Mouse (Mus musculus): ENCODE measurements around the gene Rft1. TPM values are rescaled to one million over a fixed set of nuclear protein-coding genes. Genes with fewer than 3 reads are reported as not detected.
"Not testable (repeated sequence)": the region's sequence is repeated elsewhere in the genome, so short reads cannot be mapped to it uniquely, and the experiment has no call there.

Gene Rft1
- polyA plus RNA-seq, 1 experiment from 2014 or later = 14.7 TPM

DNA sequence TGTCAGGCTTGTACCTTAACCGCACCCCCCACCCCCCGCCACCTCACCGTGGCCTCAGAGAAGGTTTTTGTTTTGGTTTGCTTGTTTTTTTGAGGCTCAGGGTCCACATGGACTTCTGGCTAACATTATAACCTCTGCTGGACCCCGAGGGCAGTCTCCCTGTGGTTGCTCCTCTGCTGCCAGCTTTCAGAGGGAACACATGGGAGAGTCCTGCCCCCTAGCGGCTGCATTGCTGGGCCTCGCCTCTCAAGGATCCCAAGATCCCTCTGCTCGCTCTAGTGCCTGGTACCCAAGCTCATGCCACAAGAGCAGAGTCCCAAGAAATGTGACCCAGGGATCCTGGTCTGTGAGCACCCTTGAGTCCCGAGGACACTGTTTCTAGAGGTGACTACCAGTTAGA lies 45.5 kb downstream of the Rft1 start:
- no peak overlapping the region for H3K27ac ChIP-seq
- H3K36me3 ChIP-seq (replicated peaks) = no peaks in the 10 kb centered on the region
- DNase-seq (ENCODE audit: extremely low spot score, low spot score) = peak; percentile 73
- no peaks in the 10 kb centered on the region for H3K9me3 ChIP-seq
- no peaks in the 10 kb centered on the region for H3K27me3 ChIP-seq (ENCODE audit: poor library complexity, severe bottlenecking)
- WGBS = 36% methylated on average over 8 of the region's 8 CpGs
- H3K4me3 ChIP-seq = no peak overlapping the region
- H3K4me1 ChIP-seq = peaks cover 26% of the 10 kb centered on the region

DNA sequence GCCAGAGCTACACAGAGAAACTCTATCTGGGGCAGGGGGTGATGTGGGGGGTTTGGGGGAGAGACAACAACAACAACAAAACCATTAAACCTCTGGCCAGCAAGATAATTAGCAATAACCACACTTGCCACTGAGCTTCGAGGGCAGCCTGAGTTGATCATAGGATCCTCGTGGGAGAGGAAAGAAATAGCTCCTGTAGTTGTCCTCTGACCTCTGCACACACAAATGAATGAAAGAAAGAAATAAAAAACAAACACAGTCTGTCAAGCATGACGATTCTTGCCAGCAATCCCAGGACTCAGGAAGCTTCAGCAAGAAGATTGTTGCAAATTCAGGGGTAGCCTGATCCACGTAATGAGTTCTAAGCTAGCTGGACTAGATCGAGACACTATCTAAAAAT lies 48.4 kb downstream of the Rft1 start:
- Histone ChIP-seq H3K4me3 (no peak overlapping the region), H3K36me3 (replicated peaks) (no peaks in the 10 kb centered on the region), H3K27me3 (ENCODE audit: poor library complexity, severe bottlenecking) (no peaks in the 10 kb centered on the region), H3K9me3 (no peaks in the 10 kb centered on the region), H3K4me1 (peaks cover 20% of the 10 kb centered on the region), H3K27ac (no peak overlapping the region)
- WGBS = 67% methylated on average over 5 of the region's 5 CpGs
- DNase-seq (ENCODE audit: extremely low spot score, low spot score) = no peak

DNA sequence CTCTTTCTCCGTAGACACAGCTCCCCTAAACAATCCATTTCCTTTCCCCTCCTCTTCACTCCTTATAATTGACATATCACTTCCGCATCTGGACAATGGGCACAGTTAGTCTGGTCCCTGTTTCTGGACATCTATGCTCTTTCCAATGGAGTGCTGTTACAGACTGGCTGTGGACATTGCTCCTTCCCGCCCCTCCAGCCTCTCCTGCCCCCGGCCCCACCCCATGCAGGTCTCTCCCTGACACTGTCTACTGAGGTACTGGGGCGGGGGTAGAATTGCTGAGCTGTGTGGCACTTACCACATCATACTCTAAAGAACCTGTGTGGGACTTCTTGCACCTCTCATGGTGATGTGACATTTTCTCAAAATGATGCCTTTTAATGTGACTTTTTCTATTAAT lies 48.9 kb downstream of the Rft1 start:
- Histone ChIP-seq H3K4me1 (peaks cover 15% of the 10 kb centered on the region), H3K27ac (no peak overlapping the region), H3K36me3 (replicated peaks) (no peaks in the 10 kb centered on the region), H3K27me3 (ENCODE audit: poor library complexity, severe bottlenecking) (no peaks in the 10 kb centered on the region), H3K4me3 (no peak overlapping the region), H3K9me3 (no peaks in the 10 kb centered on the region)
- WGBS = 91% methylated on average over 5 of the region's 5 CpGs
- DNase-seq (ENCODE audit: extremely low spot score, low spot score) = no peak

DNA sequence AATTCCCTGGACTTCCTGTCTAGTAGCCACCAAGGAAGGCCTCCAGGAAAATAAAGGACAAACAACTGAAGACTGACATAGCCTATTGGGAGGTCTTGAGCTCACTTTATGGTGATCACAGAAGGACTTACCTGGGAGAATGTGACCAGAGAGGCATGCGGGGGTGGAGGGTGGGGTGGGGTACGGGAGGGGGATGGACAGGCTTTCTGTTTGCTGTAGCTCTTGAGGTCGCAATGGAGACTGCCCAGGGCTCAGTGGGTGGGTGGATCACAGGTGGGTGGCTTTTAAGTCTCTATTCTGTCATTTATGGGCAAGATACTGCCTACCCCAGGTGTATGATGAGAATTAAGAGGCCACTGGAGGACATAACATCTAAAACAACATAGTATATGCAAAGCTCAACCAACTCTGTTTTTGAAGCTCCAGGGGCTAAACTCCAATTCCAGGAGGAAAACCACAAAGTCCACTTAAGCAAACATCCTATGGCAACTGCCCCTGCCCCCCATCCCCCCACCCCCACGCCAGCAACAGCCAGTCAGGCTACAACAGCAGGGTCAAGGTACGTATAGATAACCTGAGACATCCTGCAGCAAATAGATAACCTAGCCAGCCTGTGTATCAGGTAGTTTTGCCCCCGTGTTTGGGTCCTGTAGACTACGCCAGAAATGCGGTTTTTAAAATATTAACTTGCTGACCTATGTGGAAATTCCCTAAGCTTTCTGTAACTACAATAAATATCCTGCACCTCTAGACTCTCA lies 50.1 kb downstream of the Rft1 start:
- DNase-seq (ENCODE audit: extremely low spot score, low spot score) = no peak
- no peaks in the 10 kb centered on the region for H3K27me3 ChIP-seq (ENCODE audit: poor library complexity, severe bottlenecking)
- 84% methylated on average over 8 of the region's 8 CpGs for WGBS
- no peak overlapping the region for H3K4me3 ChIP-seq
- H3K9me3 ChIP-seq = no peaks in the 10 kb centered on the region
- peaks cover 4% of the 10 kb centered on the region; the same call in 1 of the 2 replicates for H3K4me1 ChIP-seq
- no peaks in the 10 kb centered on the region for H3K36me3 ChIP-seq (replicated peaks)
- H3K27ac ChIP-seq = no peak overlapping the region

DNA sequence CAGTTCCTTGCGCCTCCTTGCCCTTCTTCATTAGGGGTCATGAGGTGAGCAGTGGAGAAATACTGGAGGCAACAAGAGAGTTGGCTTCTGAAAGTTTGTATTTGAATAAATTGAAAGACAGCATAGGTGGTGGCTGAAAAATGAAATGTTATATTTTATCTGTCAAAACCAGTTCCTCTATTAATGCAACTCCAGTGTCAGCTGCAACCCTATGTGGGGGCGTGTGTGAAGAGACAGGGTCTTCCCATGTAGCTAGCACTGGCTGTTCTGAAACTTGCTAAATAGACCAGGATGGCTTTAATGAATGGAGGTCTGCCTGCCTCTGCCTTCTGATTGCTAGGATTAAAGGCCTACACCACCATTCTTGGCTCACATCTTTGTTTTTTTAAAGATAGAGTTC lies 57.7 kb downstream of the Rft1 start:
- Histone ChIP-seq H3K9me3 (no peaks in the 10 kb centered on the region), H3K27me3 (ENCODE audit: poor library complexity, severe bottlenecking) (peaks cover 15% of the 10 kb centered on the region), H3K36me3 (replicated peaks) (no peaks in the 10 kb centered on the region), H3K4me3 (no peak overlapping the region), H3K27ac (no peak overlapping the region), H3K4me1 (peaks cover 17% of the 10 kb centered on the region)
- DNase-seq (ENCODE audit: extremely low spot score, low spot score) = no peak
- WGBS = 92% methylated on average over 2 of the region's 2 CpGs

DNA sequence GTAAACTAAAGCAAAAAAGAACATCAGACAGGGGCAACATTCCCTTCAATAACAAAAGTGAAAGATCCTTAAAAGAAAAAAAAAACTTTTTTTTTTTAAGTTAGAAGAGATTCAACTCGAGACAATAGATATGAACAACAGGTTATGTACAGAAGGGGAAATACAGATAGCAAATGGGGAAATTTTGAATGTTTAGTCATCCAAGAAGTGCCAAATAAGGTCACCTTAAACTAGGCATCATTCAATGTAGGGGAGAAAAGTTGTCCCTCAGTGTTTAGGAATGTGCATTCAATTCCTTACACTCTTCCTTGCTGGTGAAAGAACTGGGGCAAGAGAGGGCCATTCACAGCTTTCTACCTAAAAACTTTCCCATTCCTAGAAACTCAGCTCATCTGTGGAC lies 59.6 kb downstream of the Rft1 start:
- 85% methylated on average over 1 of the region's 1 CpGs for WGBS
- H3K27ac ChIP-seq = no peak overlapping the region
- H3K36me3 ChIP-seq (replicated peaks) = no peaks in the 10 kb centered on the region
- H3K4me1 ChIP-seq = peaks cover 28% of the 10 kb centered on the region
- no peaks in the 10 kb centered on the region for H3K9me3 ChIP-seq
- peaks cover 15% of the 10 kb centered on the region for H3K27me3 ChIP-seq (ENCODE audit: poor library complexity, severe bottlenecking)
- DNase-seq (ENCODE audit: extremely low spot score, low spot score) = no peak
- H3K4me3 ChIP-seq = no peak overlapping the region

DNA sequence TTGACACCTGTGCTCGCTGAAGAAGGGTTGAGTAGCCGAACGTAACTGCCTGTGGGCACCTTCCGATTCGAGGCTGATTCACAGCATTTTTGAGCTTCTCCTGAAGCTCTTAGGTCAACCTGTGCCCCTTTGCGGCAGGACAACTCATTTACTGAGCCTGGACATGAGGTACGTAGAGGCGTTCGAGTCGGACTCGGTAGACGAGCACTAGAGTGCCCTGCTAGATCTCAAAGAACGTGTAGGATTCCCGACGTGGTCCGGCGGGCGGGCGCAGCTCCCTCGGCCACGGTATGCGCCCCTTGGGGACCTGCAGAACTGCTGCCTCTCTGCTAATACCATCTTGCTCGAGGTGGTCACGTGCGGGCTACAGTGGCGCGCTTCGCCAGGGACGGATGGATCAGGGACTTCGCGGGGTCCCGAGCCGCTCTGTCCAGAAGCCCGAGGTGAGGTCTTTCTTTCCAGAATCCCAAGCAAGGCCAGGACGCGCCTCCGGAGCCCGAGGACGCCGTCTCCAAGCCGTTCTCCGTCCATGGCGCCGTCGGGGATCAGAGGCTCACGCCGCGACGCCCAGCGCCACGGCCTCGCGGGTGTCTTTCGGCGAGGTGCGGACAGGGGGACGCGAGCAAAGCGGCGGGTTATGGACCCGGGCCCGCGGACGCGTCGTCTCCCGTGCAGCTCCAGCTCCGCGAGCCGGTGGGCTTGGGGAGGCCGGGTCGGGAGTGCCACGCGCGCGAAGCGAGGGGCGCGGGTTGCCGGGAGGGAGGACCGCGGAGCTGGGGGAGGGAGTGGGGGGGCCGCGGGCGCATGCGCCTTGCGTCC lies 60.8 kb downstream of the Rft1 start, which contains the start of gene Sfmbt1:
Sfmbt1 (plus strand) TSS at position 51 of the 819 bp plus-strand sequence.
- peak; percentile 70 for DNase-seq (ENCODE audit: extremely low spot score, low spot score)
- H3K4me1 ChIP-seq = peaks cover 32% of the 10 kb centered on the region
- WGBS = 2% methylated on average over 74 of the region's 87 CpGs

DNA sequence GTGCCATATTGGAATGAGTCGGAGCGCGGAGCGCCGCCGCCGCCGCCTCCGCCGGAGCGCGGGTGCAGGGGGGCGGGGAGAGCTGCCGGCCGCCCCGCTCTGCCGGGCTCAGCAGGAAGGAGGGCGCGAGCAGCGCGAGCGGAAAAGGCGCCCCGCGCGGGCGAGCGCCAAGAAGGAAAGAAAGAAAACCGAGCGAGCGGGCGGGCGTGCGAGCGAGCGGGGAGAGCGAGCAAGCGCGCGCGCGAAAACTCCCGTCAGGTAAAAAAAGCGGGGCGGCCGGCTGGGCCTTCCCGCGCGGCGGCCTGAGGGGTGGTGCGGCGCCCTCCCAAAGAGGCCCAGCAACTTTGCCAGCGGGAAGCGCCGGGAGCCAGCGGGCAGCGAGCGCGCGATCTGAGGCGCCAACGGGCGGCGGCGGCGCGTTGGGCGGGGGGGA lies 61.5 kb downstream of the Rft1 start:
- WGBS = under 1% methylated on average over 67 of the region's 68 CpGs
- peaks cover 15% of the 10 kb centered on the region for H3K27me3 ChIP-seq (ENCODE audit: poor library complexity, severe bottlenecking)
- peaks cover 32% of the 10 kb centered on the region for H3K4me1 ChIP-seq
- no peaks in the 10 kb centered on the region for H3K36me3 ChIP-seq (replicated peaks)
- peak; percentile 81 for DNase-seq (ENCODE audit: extremely low spot score, low spot score)
- H3K27ac ChIP-seq = peak overlapping the region; percentile 97
- no peaks in the 10 kb centered on the region for H3K9me3 ChIP-seq
- peak overlapping the region; percentile 94 for H3K4me3 ChIP-seq

More for the DNA sequence above, 60.8 kb downstream of the Rft1 start, which contains the start of gene Sfmbt1:
- Histone ChIP-seq H3K4me3 (peak within 1 kb of the TSS; percentile 94), H3K27me3 (ENCODE audit: poor library complexity, severe bottlenecking) (peaks cover 15% of the 10 kb centered on the region), H3K27ac (peak within 1 kb of the TSS; percentile 97), H3K9me3 (no peaks in the 10 kb centered on the region), H3K36me3 (replicated peaks) (no peaks in the 10 kb centered on the region)

DNA sequence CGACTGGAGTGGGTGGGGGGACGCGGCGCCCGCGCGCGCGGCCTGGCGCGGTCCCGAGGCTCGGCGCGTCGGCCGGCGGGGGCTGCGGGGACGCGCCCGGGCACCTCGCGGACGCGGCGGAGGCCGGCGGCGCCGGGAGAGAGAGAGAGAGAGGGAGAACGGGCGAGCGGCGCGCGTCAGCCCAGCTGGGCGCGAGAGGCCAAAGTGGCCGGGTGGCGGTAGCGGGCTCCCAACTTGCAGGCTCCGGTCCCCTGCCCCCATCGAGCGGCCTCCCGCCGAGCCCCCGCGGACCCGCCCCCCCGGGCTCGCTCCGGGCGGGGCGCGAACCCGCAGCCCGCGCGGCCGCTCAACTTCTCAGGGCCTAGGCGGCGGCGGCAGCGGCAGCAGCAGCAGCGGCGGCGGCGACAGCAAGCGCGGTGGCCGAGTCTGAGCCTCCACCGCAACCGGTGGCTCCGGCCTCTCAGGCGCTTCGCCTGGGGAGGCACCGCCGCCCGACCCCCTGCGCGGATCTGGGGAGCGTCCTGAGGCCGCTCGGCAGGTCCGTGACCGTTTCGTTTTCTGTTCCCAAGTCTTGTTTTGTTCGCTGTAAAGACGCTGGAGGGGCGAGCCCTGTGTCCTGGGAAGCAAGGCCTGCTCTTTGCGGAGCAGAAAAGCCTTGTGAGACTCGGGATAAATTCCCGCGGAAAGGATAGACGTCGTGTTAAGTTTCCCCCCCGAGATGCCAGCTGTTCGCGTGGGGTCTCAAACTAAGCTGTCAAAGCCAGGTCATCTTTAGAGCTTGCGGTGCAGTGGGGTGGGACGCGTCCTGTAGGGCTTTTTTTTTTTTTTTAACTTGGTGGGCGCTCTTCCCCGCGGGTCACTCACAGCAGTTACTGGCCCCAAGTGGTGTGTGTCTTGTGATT lies 62.1 kb downstream of the Rft1 start:
- Histone ChIP-seq H3K36me3 (replicated peaks) (no peaks in the 10 kb centered on the region), H3K4me3 (peak overlapping the region; percentile 94), H3K27me3 (ENCODE audit: poor library complexity, severe bottlenecking) (peaks cover 15% of the 10 kb centered on the region), H3K4me1 (peaks cover 32% of the 10 kb centered on the region), H3K9me3 (no peaks in the 10 kb centered on the region), H3K27ac (peak overlapping the region; percentile 97)
- under 1% methylated on average over 103 of the region's 106 CpGs for WGBS
- DNase-seq (ENCODE audit: extremely low spot score, low spot score) = peak; percentile 74

DNA sequence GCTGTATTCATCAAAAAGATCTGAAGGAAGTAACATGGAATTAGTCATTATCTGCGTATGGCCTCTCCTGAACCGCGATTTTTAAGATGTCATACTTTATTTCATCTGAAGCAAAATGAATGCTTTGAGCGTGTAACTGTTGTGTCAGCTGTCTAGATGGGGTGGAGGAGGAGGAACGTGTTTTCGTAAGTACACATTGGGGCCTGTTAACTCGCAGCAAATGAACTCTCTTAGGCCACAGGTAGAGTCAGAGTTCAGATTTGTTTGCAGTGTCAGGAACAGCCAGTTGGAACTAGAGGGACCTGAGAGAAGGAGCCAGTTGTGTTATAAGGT lies 62.8 kb downstream of the Rft1 start:
- no peak for DNase-seq (ENCODE audit: extremely low spot score, low spot score)
- WGBS = 10% methylated on average over 7 of the region's 7 CpGs

DNA sequence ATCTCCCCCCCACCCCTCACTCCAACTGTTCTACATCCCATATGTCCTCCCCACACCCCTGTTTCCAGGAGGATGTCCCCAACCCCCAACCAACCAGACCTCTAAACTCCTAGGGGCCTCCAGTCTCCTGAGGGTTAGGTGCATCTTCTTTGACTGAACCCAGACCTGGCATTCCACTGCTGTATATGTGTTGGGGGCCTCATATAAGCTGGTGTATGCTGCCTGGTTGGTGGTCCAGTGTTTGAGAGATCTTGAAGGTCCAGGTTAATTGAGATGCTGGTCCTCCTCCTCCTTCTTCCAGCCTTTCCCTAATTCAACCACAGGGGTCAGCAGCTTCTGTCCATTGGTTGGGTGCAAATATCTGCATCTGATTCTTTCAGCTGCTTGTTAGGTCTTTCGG lies 64.5 kb downstream of the Rft1 start:
- Histone ChIP-seq H3K27me3 (ENCODE audit: poor library complexity, severe bottlenecking) (peaks cover 15% of the 10 kb centered on the region), H3K4me1 (peaks cover 32% of the 10 kb centered on the region)
- 93% methylated on average over 1 of the region's 1 CpGs for WGBS
- H3K36me3 ChIP-seq (replicated peaks); H3K4me3 ChIP-seq; H3K27ac ChIP-seq; DNase-seq (ENCODE audit: extremely low spot score, low spot score); H3K9me3 ChIP-seq: not testable (repeated sequence)

More for the DNA sequence above, 62.8 kb downstream of the Rft1 start:
- no peaks in the 10 kb centered on the region for H3K36me3 ChIP-seq (replicated peaks)
- peak overlapping the region; percentile 97 for H3K27ac ChIP-seq
- peaks cover 32% of the 10 kb centered on the region for H3K4me1 ChIP-seq
- peak overlapping the region; percentile 94 for H3K4me3 ChIP-seq
- H3K9me3 ChIP-seq = no peaks in the 10 kb centered on the region
- peaks cover 15% of the 10 kb centered on the region for H3K27me3 ChIP-seq (ENCODE audit: poor library complexity, severe bottlenecking)

DNA sequence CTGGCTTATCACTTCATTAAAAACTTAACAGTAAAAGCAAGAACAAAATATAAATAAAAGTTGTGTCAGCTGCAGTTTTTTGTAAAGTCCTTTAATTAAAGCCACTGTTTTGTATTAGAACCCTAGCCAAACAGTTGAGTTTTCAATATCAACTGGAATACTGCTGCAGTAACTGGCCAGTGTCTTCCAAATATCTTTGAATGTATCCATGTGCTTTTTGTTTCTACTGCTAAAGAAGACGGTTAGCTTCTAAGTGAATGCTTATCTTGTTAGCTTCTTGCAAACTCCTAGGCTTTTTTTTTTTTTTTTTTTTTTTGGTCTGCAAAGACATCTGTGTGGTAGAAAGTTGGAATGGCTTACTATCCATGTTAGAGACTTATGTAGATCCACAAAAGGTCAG lies 65.4 kb downstream of the Rft1 start:
- no peak overlapping the region for H3K27ac ChIP-seq
- no peaks in the 10 kb centered on the region; the same call in 1 of the 2 replicates for H3K36me3 ChIP-seq (replicated peaks)
- H3K4me1 ChIP-seq = peaks cover 31% of the 10 kb centered on the region
- DNase-seq (ENCODE audit: extremely low spot score, low spot score) = no peak
- no peak overlapping the region for H3K4me3 ChIP-seq
- no peaks in the 10 kb centered on the region for H3K9me3 ChIP-seq
- 82% methylated on average over 1 of the region's 1 CpGs for WGBS
- H3K27me3 ChIP-seq (ENCODE audit: poor library complexity, severe bottlenecking) = peaks cover 8% of the 10 kb centered on the region

All from forebrain, embryonic 10.5 days (tissue).